Mouse (Mus musculus): Measurements from ENCODE around the gene Tubb2a. TPM values are rescaled to one million over a fixed set of nuclear protein-coding genes. Genes with fewer than 3 reads are reported as not detected.
A peak's percentile ranks its signal among the peaks of the same experiment; 100 is the strongest.

Gene Tubb2a
- polyA plus RNA-seq, 1 experiment from 2014 or later = 26.8 TPM

GRCm38 (mm10) chr13:34109677-34110058, 31.9 kb upstream of the Tubb2a start:
- ChIA-PET CTCF (interaction anchor here (1.0 kb wide), 1 partner anchor 8 kb away, joined by 3 read pairs; no protein-coding TSS in a partner anchor), POLR2A (no interaction called here)
- TF ChIP-seq CTCF (IDR thresholded peaks at IDR 0.05) = no peak
- ATAC-seq = peak; percentile 70
- in situ Hi-C loops (cut with MboI; ENCODE audit: low pct_unique_long_range_greater_than_20kb) = no loop called here
- peak; percentile 42 for DNase-seq (ENCODE audit: low read depth, low spot score)
- H3K27me3 ChIP-seq = no peaks in the 10 kb centered on the region

- DNase-seq (ENCODE audit: low read depth, low spot score) (no peak), ATAC-seq (no peak)
- H3K27me3 ChIP-seq = no peaks in the 10 kb centered on the region
- POLR2A ChIA-PET = no interaction called here
- CTCF ChIA-PET = interaction anchor here (1.0 kb wide), 1 partner anchor 22 kb away, joined by 3 read pairs; no protein-coding TSS in a partner anchor
- in situ Hi-C loops (cut with MboI; ENCODE audit: low pct_unique_long_range_greater_than_20kb) = no loop called here
- TF ChIP-seq CTCF (IDR thresholded peaks at IDR 0.05) = no peak
Observed at GRCm38 (mm10) chr13:34109035-34109676, 31.3 kb upstream of the Tubb2a start.

- in situ Hi-C loops (cut with MboI; ENCODE audit: low pct_unique_long_range_greater_than_20kb) = no loop called here
- CTCF ChIA-PET = no interaction called here
- no peak for ATAC-seq
- no peak for DNase-seq (ENCODE audit: low read depth, low spot score)
- H3K27me3 ChIP-seq = no peaks in the 10 kb centered on the region
- POLR2A ChIA-PET = no interaction called here
- TF ChIP-seq CTCF (IDR thresholded peaks at IDR 0.05) = no peak
Observed at GRCm38 (mm10) chr13:34106999-34107398, 29.2 kb upstream of the Tubb2a start.

GRCm38 (mm10) chr13:34106256-34106655, 28.4 kb upstream of the Tubb2a start:
- in situ Hi-C loops (cut with MboI; ENCODE audit: low pct_unique_long_range_greater_than_20kb) = no loop called here
- DNase-seq (ENCODE audit: low read depth, low spot score) = no peak
- ChIA-PET CTCF (no interaction called here), POLR2A (no interaction called here)
- ATAC-seq = no peak
- peak; percentile 31 for TF ChIP-seq CTCF (IDR thresholded peaks at IDR 0.05)
- no peaks in the 10 kb centered on the region for H3K27me3 ChIP-seq

- CTCF ChIA-PET = no interaction called here
- H3K27me3 ChIP-seq = no peaks in the 10 kb centered on the region
- no peak for TF ChIP-seq CTCF (IDR thresholded peaks at IDR 0.05)
- no peak for DNase-seq (ENCODE audit: low read depth, low spot score)
- in situ Hi-C loops (cut with MboI; ENCODE audit: low pct_unique_long_range_greater_than_20kb) = no loop called here
- ATAC-seq = no peak
- POLR2A ChIA-PET = no interaction called here
Observed at GRCm38 (mm10) chr13:34105364-34105763, 27.6 kb upstream of the Tubb2a start.

GRCm38 (mm10) chr13:34101908-34102307, 24.1 kb upstream of the Tubb2a start:
- ChIA-PET POLR2A (no interaction called here), CTCF (interaction anchor here (0.7 to 1.1 kb wide), 2 partner anchors 8 to 9 kb away, joined by 3 to 4 read pairs; no protein-coding TSS in a partner anchor)
- in situ Hi-C loops (cut with MboI; ENCODE audit: low pct_unique_long_range_greater_than_20kb) = no loop called here
- DNase-seq (ENCODE audit: low read depth, low spot score) = no peak
- ATAC-seq = no peak
- TF ChIP-seq CTCF (IDR thresholded peaks at IDR 0.05) = no peak
- no peaks in the 10 kb centered on the region for H3K27me3 ChIP-seq

GRCm38 (mm10) chr13:34101247-34101646, 23.4 kb upstream of the Tubb2a start:
- H3K27me3 ChIP-seq = no peaks in the 10 kb centered on the region
- in situ Hi-C loops (cut with MboI; ENCODE audit: low pct_unique_long_range_greater_than_20kb) = no loop called here
- ChIA-PET CTCF (interaction anchor here (0.7 to 1.1 kb wide), 2 partner anchors 8 to 9 kb away, joined by 3 to 4 read pairs; no protein-coding TSS in a partner anchor), POLR2A (no interaction called here)
- no peak for TF ChIP-seq CTCF (IDR thresholded peaks at IDR 0.05)
- DNase-seq (ENCODE audit: low read depth, low spot score) (no peak), ATAC-seq (no peak)

GRCm38 (mm10) chr13:34100733-34101132, 22.9 kb upstream of the Tubb2a start:
- DNase-seq (ENCODE audit: low read depth, low spot score) (no peak), ATAC-seq (no peak)
- in situ Hi-C loops (cut with MboI; ENCODE audit: low pct_unique_long_range_greater_than_20kb) = no loop called here
- ChIA-PET POLR2A (no interaction called here), CTCF (interaction anchor here (1.9 kb wide), 1 partner anchor 11 kb away, joined by 4 read pairs; no protein-coding TSS in a partner anchor)
- TF ChIP-seq CTCF (IDR thresholded peaks at IDR 0.05) = no peak
- H3K27me3 ChIP-seq = no peaks in the 10 kb centered on the region

- H3K27me3 ChIP-seq = no peaks in the 10 kb centered on the region
- TF ChIP-seq CTCF (IDR thresholded peaks at IDR 0.05) = no peak
- ChIA-PET CTCF (interaction anchor here (1.2 to 1.7 kb wide), 3 partner anchors 11 to 51 kb away, joined by 3 to 5 read pairs (median 5); no protein-coding TSS in a partner anchor), POLR2A (no interaction called here)
- in situ Hi-C loops (cut with MboI; ENCODE audit: low pct_unique_long_range_greater_than_20kb) = no loop called here
- ATAC-seq = no peak
- DNase-seq (ENCODE audit: low read depth, low spot score) = no peak
Observed at GRCm38 (mm10) chr13:34097086-34097485, 19.3 kb upstream of the Tubb2a start.

- POLR2A ChIA-PET = no interaction called here
- in situ Hi-C loops (cut with MboI; ENCODE audit: low pct_unique_long_range_greater_than_20kb) = no loop called here
- ATAC-seq (no peak), DNase-seq (ENCODE audit: low read depth, low spot score) (no peak)
- no peaks in the 10 kb centered on the region for H3K27me3 ChIP-seq
- no peak for TF ChIP-seq CTCF (IDR thresholded peaks at IDR 0.05)
- CTCF ChIA-PET = interaction anchor here (0.8 to 1.7 kb wide), 4 partner anchors 9 to 51 kb away, joined by 3 to 5 read pairs (median 4); no protein-coding TSS in a partner anchor
Observed at GRCm38 (mm10) chr13:34096455-34096854, 18.6 kb upstream of the Tubb2a start.

- ChIA-PET POLR2A (no interaction called here), CTCF (interaction anchor here (0.8 to 1.7 kb wide), 5 partner anchors 8 to 50 kb away, joined by 3 to 5 read pairs (median 5); no protein-coding TSS in a partner anchor)
- TF ChIP-seq CTCF (IDR thresholded peaks at IDR 0.05) = no peak
- ATAC-seq = no peak
- DNase-seq (ENCODE audit: low read depth, low spot score) = no peak
- H3K27me3 ChIP-seq = no peaks in the 10 kb centered on the region
- in situ Hi-C loops (cut with MboI; ENCODE audit: low pct_unique_long_range_greater_than_20kb) = no loop called here
Observed at GRCm38 (mm10) chr13:34095542-34096435, 18.0 kb upstream of the Tubb2a start.
